Mouse (Mus musculus): ENCODE measurements around the gene Epsti1.
"Not testable (repeated sequence)": the region's sequence is repeated elsewhere in the genome, so short reads cannot be mapped to it uniquely, and the experiment has no call there.

Epsti1 gene

DNA sequence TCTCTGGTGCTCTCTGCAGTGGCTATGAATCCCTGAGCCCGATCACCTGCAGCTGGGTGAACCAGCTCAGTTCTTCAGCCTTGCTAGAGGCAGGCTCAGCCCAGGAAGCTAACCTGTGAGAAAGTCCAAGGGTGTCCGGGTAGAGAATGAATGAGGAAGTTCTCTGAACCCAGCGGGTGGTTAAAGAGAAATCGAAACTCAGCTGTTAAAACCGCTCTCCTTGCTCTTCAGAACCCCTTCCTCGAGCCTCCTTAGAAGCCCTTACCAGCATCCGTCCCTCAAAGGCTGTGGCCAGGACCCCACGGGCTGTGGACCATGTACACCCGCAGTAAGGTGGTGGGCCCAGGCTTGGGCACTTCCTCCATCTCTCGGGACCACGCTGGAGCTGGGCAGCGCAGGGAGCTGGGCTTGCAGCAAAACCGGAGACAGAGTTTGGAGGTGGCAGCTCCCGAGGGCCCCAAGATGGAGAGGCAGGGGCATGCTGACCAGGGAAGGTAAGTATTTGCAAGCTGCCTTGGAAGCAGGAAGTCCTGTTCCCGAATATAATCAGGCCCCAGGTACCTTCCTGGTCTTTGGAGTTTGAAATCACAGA, at the start of gene Epsti1:
Epsti1 (plus strand) TSS at position 69 of the 592 bp plus-strand sequence.
- in situ Hi-C loops (cut with MboI, MseI) = loop anchor here (5.0 kb wide), 1 partner anchor 72 kb away; no protein-coding TSS in a partner anchor

DNA sequence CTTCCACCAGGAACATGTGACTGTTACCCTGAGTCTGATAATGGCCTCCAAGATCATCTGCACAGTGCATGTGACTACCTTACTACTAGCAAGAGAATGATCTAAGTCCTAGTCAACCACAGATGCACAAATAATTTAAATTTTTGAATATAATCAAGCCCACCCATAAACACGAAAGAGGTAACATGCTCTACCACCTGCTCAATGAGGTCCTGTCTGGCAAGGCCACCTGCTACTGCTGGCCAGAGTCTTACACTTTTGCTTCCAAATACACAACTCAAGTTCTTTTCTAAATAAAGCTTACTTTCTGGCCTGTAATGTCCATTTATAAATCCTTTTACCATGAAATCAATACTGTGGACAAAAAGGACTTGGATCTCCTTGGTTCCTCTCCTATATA, 44.1 kb upstream of the Epsti1 start:
- in situ Hi-C loops (cut with MboI, MseI) = no loop called here

DNA sequence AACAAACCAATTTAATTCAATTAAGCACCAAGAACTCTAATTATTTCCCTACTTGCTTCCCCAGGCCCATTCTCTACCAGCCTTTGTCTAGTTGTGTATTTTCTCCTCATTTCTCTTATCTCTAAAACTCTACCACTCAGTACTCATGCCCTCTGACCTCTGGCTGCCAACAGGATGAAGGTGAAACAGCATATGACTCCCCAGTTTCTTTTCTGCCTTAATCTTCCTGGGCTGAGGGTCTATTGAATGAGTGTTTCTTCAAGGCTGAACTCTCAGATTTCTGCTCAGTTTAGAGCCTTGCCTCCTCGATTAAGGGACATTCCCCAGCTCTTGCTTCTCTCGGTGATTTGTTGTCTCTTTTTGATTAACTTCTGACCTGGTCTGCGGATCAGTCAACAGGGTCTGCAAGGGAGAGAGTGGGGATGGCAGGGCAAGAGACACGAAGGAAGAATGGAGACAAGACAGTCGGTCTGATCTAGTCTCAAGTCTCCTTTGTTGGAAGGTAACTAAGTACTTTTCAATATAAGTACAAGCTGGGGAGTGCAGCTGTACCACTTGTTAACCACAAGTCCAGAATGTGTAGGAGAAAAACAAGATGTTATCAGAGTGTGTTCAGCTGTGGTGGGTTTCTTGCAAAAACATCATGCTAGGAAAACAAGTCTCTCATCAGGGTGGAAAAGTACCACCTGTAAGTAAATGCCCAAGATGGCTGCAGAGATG, 43.0 kb upstream of the Epsti1 start:
- in situ Hi-C loops (cut with MboI, MseI) = no loop called here

DNA sequence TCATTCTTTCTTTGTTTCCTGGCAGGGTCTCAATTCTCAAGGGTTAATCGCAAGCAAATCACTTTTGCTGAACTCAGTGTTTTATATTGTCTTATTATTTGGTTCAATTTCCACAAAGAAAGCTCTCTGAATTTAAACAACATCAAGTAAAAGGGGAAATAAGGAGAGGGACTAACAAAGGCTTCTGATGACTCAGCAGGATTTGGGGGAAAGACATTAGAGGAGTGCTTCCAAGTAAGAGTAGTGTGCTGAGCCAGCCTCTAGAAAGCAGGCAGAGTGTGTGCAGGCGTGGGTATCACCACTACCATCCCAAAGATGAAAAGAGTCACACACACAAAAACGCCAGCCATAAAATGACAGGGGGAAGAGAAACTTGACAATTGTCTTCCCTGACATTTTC, 40.0 kb upstream of the Epsti1 start:
- in situ Hi-C loops (cut with MboI, MseI) = no loop called here

DNA sequence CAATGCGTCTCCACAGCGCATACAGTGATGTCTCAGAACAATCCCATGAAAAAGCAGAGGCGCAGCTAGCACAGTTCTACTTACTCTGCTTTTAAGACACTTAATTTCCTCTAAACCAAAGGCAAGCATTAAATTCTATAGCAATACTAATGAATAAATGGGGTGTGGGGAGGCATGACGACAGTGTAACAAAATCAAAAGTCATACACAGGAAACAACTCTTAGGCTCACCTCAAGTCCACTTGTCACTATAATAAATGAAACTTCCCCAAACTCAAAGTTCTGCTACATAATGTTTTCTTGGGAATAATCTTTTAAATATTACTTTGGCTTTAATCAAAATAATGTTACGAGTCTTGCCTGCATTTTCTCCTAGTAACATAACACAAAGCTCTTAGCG, 39.5 kb upstream of the Epsti1 start:
- in situ Hi-C loops (cut with MboI, MseI) = no loop called here

DNA sequence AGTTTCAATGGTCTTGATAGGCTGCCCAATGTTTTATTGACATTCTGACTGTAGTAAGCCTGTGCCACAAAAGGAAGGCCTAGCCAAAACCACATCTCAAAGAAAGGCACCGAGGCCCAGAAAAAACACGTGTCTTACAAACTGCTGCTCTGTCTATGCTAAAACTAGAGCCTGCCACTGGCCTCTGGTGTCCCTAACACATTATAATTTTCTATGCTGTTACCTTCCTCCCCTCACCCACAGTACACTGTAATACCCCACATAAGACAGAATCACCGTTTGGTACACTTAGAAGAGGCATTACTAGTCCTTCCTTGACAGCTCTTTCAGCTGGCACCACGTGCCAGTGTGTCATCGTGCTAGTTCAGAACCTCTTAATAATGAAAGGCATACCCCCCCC, 36.4 kb upstream of the Epsti1 start:
- in situ Hi-C loops (cut with MboI, MseI) = no loop called here

DNA sequence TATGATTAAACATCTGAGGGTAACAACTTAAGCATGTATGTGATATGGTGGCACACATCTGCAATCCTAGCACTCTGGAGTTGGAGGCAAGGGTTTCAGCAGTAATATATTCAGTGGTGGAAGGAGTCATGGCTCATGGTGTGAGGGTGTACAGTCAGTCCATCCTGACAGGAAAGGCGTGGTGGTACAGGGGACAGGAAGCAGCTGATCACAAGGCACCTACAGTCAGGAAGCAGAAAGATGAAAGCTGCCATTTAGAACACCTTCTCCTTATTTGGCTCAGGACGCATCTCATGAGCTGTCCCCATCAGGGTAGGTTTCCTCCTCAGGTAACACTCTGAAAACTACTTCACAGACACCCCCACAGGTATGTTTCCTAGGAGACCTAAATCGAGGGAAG, 33.1 kb upstream of the Epsti1 start:
- in situ Hi-C loops (cut with MboI, MseI) = loop anchor here (5.0 kb wide), 1 partner anchor 36 kb away; no protein-coding TSS in a partner anchor

DNA sequence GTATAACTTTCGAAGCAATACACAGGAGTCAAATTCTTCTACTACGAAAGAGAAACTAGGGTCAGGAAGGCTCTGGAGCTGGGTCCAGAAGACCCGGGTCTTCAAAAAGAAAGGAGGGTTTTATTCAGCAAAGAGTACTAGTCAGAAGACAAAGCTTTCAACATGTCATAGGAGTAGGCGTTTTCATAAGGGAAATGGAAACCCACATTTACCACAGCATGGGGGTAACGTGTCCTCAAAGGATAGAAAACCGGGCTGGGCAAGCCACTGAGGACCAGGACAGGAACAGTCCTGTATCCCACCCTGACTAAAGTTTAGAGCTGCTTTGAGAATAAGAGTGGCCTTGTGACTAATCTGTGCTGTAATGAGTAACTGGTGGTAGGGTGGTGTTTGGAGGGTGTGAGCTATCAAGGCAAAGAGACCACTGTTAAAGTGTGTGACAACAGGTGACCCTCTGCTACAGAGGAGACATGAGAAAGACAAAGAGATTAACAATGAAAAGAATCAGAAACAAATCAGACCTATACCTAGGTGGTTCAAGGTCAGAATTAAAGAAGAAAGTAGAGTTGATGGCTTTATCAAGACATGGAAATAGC, 32.6 kb upstream of the Epsti1 start:
- in situ Hi-C loops (cut with MboI, MseI) = loop anchor here (5.0 kb wide), 1 partner anchor 36 kb away; no protein-coding TSS in a partner anchor

DNA sequence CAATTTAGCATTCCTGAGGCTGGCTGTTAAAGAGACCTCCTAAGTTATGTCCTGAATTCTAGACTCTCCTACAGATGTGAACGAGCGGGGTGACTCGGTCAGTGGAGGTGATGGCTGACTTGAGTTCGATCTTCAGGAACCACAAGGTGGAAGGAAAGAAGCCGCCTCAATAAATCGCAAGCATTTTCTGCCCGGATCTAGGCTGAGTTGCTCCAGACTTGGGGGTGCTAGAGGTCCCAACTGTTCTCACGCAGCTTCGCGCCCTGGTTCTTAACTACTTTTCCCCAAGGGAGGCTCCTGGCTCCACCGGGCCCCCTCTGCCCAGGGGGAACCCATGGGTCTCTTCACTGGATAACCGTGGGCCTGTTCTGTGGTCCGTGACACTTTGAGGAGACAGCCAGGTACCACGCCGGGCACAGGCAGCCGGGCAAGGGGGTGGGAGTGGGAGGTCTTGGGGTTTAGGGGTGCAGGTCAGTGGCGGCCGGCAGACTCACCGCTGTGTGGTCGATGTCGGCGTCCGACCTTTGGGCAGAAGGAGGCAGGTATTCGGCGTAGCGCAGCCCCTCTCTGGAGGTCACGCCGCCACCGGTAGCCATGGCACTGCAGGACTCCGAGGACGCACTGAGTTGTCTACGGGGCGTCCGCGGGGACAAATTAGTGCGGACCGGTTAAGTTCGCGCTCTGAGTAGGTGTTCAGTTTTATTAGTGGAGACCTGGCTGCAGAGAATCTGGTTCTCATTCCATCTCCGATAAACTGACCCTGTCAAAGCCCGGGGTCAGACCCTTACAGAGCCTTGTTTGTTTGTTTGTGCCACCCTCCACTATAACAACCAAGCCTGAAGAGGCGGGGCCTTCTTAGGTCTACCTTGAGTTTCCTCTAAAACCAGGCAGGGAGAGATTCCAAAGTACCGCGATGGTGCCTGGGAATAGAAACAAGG, 29.5 kb upstream of the Epsti1 start, which contains the start of gene Dnajc15:
Dnajc15 (minus strand) TSS at position 822 of the 938 bp plus-strand sequence.
- in situ Hi-C loops (cut with MboI, MseI) = loop anchor here (5.0 kb wide), 1 partner anchor 33 kb away; no protein-coding TSS in a partner anchor

DNA sequence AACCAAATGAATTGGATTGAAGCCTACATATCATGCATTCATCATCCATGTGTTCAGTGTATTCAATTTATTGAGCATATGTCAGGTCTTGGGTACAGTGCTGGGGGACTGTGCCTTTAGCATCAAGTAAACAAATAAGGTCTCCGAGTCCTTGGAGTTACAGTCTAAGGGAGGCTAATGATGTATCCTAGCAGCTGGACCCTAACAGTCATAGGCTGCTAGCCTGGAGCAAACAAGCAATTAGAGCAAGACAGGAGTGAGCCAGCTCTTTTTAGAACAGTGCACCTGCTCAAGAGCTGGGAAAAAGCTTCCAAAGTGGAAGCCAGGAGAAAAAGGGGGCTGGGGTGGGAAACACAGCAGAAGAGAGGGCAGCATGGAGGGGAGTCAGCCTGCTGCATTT, 27.8 kb upstream of the Epsti1 start:
- in situ Hi-C loops (cut with MboI, MseI) = no loop called here

DNA sequence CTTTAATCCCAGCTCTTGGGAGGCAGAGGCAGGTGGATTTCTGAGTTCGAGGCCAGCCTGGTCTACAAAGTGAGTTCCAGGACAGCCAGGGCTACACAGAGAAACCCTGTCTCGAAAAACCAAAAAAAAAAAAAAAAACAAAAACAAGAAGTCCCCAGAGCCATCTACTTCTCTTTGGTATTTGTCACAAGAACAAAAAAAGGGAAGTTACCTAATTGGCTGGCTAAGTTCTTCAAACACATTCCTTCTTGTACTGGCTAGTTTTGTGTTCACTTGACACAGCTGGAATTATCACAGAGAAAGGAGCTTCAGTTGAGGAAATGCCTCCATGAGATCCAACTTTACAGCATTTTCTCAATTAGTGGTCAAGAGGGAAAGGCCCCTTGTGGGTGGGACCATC, 26.2 kb upstream of the Epsti1 start:
- in situ Hi-C loops (cut with MboI, MseI) = not testable (repeated sequence)

DNA sequence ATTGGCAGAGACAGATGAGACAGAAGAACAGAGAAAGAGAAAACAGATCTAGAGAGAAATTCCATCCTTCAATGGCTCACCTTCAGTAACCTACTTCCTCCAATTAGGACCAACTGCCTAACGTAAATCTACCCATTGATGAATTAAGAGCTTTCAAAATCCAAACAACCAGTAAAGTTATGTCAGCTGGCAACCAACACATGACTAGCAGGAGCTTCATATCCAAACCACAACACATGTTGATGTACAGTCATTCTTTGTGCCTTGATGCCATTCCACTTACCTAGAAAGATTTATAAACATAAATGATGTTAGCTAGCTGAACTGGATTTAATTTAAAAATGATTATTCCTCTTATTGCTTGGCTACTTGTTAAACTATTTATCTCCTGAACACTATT, 22.0 kb upstream of the Epsti1 start:
- in situ Hi-C loops (cut with MboI, MseI) = no loop called here

DNA sequence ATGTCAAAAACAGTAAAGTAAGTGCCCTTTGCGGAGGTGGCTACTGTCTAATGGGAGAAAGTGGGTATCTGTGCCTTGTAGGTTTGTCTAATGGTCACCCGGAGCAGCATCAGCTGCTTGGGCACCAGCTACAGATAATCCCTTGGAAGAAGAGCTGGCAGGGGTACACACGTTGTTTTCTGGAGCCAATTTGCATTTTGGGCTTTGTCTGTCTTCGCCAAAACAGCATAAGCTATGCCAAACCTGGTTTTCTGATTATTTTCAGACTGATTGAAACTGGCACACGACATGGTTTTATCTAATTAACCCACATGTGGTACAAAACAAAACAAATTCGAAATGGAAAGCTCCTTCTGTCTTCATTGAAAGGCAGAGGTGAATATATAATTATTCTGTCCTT, 21.4 kb upstream of the Epsti1 start:
- in situ Hi-C loops (cut with MboI, MseI) = no loop called here

DNA sequence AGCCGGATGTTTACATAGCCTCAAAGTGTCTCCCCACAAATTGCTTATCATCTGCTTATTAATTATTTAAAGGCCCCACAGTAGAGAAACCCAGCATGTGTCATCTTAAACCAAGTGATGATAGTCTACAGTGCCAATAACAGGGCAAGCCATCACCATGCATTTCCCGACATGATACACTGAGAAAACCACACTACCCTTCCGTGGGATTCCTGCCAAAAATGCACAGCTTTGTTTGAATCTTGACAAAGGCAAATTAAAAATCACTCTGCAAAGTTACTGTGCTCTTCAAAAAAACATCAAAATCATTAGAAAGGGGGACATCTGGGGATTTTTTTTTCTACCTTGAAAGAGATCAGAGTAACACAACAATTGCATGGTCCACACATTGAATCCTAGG, 17.7 kb upstream of the Epsti1 start:
- in situ Hi-C loops (cut with MboI, MseI) = no loop called here

DNA sequence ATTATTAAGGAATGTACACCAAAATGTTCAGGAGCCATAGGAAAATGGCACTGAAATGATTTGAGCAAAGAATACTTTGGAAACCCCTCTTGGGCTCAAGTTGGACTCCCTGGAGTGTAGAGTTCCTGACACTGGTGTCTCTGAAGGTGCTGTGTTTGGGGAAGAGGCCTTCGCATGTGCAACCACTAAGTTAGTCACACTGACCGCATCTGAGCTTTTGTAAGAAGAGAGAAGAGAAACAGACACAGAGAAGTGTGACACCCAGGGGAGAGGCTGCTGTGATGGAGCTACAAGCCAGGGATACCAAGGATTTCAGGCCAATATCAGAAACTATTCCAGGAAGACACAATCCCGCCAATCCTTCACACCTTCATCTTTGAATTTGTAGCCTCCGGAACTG, 17.1 kb upstream of the Epsti1 start:
- in situ Hi-C loops (cut with MboI, MseI) = no loop called here

DNA sequence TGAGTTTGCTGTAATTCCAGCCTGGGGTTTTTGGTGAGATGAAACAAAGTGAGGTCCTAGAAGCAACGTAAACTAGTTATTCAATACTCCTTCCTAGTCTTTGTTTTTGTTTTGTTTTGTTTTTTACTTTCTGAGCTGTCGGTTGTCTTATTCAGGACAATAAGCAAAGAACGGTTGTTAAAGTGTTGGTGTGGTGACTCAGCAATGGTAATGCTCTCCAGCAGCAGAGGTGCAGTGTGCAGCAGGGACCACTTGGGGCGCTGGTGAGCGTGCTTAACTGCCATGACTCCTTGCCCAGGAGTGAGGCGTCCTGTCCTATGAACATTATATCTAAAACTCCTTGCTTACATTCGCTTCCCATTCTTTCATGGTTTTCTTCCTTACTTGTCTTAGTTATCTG, 14.1 kb upstream of the Epsti1 start:
- in situ Hi-C loops (cut with MboI, MseI) = no loop called here

DNA sequence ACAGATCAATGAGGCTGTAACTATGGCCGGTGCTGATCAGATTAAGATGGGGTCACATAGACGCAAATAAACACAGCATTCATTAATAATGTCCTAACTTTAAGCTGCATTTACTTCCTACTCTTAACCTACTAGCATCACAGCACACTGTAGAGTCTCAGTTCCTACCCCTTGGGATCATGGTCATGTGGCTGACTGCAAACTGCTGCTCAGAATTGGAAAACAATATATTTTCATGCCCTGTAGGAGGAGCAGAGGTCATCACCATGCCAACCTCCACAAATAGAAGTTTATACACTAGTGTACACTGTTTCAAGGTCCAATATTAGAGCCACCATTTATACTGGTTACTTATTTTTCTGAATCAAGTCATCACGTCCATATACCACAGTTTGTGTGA, 8.1 kb upstream of the Epsti1 start:
- in situ Hi-C loops (cut with MboI, MseI) = no loop called here

DNA sequence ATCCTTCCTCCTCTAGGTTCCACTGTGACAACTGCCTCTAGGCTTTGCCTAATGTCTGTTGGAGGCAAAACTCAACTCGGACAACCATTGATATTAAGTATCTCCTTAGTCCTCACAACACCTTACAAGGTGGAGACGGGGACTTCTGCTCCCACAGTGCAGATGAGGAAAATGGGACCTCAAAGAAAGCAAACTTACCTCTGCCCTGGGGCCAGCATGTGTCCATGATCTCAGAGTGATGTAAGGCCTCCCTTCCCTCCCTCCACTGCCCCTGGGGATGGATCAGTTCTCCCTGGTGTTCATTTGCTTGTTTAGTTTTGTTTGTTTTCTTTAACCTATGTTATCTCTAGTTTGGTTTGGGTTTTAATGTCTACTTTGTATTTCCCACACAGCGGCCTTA, 1.5 kb upstream of the Epsti1 start:
- in situ Hi-C loops (cut with MboI, MseI) = loop anchor here (5.0 kb wide), 1 partner anchor 70 kb away; no protein-coding TSS in a partner anchor

DNA sequence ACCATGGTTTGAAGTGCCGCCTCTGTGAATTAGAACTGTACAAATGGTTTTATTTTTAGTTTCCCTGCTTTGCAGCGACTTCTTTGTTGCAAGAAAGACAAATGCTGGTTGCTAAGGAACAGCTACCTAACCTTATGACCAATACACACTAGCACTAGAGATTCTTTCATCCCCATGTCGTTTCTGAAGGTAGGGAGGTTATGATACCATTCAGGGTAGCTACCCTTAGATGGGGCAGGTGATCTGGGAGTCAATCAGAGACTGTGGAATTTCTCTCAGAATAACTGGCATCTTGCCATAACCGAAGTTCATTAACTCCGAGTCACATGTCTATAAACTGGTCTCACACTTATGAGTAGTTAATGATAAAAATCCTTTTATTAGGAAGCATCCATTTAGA, 1.4 kb downstream of the Epsti1 start:
- in situ Hi-C loops (cut with MboI, MseI) = loop anchor here (5.0 kb wide), 1 partner anchor 33 kb away; no protein-coding TSS in a partner anchor

DNA sequence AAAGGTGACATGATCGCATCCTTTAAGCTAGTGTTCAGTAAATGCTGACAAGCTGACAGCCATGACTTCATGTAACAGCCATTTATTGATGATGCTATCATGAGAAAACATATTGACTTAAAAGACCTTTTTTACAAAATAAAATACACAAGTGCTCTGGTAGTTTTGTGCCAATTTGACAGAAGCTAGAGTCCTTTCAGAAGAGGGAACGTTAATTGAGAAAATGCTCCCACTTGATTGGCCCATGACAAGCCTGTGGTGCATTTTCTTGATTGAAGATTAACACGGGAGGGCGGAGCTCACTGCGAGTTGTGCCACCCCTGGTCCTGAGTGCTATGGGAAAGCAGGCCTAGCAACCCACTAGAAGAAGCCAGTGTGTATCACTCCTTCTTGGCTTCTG, 2.5 kb downstream of the Epsti1 start:
- in situ Hi-C loops (cut with MboI, MseI) = loop anchor here (5.0 kb wide), 1 partner anchor 34 kb away; no protein-coding TSS in a partner anchor

DNA sequence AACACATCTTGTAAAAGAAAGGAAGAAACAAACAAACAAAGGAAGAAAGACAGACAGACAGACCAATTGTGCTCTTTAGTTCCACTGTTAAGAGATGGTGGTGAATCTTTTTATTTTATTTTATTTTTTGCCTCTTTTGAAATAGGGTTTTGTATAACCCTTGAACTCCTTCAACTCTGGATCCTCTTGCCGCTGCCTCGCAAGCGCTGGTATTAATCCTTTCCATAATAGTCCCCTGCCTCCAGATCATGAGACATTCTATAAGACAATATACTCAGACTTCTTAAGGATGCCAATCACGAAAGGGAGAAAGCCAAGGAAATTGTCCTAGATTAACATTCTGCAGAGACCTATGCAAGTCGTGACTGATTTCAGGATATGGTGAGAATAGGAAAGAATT, 11.7 kb downstream of the Epsti1 start:
- in situ Hi-C loops (cut with MboI, MseI) = no loop called here

Measured in T-helper 2 cell (primary cell).